Mouse (Mus musculus): Measurements from ENCODE around the gene Mycbpap. TPM values are rescaled to one million over a fixed set of nuclear protein-coding genes. Genes with fewer than 3 reads are reported as not detected.
A peak's percentile ranks its signal among the peaks of the same experiment; 100 is the strongest.

Mycbpap gene
- polyA plus RNA-seq, 1 experiment from 2014 or later = 2.0 TPM

- no peaks in the 10 kb centered on the region for H3K36me3 ChIP-seq
- H3K4me3 ChIP-seq (replicated peaks) = peak overlapping the region; percentile 51
- WGBS = 4% methylated on average over 55 of the region's 55 CpGs
- peak; percentile 51 for ATAC-seq (ENCODE audit: low FRiP score)
- peaks cover 15% of the 10 kb centered on the region for H3K4me1 ChIP-seq
- H3K9ac ChIP-seq (replicated peaks) = peak overlapping the region; percentile 65
- no peaks in the 10 kb centered on the region for H3K9me3 ChIP-seq (replicated peaks)
- H3K27me3 ChIP-seq (replicated peaks) = peaks cover 35% of the 10 kb centered on the region
- no peak overlapping the region for H3K27ac ChIP-seq (replicated peaks)
- H3K4me2 ChIP-seq = peak overlapping the region; percentile 81
Observed at GRCm38 (mm10) chr11:94491035-94491748, 30.4 kb downstream of the Mycbpap start.

DNA sequence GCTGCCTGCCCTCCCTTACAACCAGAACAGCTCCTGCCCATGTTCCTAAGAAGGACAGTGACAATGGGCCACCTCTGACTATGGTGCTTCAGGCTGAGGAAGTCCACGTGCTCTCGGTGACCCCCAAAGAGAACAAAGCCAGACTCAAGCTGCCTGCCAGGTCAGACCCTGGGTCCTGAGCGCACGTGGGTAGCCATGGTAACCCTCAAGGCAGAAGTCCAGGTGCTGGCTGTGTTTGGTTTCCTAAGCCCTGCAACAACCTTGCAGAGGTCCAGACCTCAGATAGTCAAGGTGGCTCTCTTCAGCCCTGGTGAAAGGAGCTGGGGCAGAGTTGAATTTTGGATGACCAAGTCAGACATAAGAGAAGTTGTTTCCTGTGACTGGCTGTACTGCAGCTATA is 31.8 kb downstream of the Mycbpap start:
- Histone ChIP-seq H3K9me3 (replicated peaks) (no peaks in the 10 kb centered on the region), H3K9ac (replicated peaks) (no peak overlapping the region), H3K27me3 (replicated peaks) (peaks cover 38% of the 10 kb centered on the region), H3K4me1 (peaks cover 20% of the 10 kb centered on the region), H3K36me3 (no peaks in the 10 kb centered on the region), H3K4me2 (no peak overlapping the region), H3K4me3 (replicated peaks) (no peak overlapping the region), H3K27ac (replicated peaks) (no peak overlapping the region)
- no peak for ATAC-seq (ENCODE audit: low FRiP score)
- WGBS = 45% methylated on average over 4 of the region's 4 CpGs

DNA sequence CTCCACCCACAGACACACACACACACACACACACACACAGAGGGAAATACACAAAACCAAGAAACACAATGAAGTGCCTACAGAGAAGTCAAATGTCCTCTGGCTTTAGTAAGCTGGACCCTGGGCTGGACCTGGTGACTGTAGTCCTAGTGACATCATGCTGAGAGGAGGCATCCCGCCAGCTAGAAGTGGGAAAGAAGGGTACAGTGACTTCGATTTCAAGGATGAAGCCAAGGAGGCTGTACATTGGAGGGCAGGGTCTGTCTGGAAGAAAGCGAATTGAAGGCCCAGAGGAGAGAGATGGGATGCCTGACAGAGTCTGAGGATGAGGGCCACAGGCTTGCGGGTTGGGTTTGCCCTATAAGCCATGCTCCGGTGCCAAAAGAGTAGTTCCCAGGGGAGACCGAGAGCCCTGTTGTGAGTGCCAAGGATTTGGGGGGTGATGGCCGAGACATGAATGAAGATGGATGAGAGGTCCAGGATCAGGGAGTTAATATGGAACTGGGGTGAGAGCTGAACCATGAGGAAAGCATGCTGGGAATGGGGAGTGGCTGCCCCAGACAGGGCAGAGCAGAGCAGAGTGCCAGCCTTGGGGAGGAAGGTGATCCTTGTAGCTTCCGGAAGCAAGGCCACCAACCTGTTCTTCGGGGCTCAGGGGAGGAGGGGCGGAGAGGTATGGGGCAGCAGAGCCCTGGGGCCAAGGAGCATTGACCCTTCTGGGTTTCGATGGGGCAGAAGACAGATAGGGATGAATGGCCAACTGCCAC is 32.6 kb downstream of the Mycbpap start:
- H3K4me3 ChIP-seq (replicated peaks) = no peak overlapping the region
- H3K9me3 ChIP-seq (replicated peaks) = no peaks in the 10 kb centered on the region
- no peak overlapping the region for H3K27ac ChIP-seq (replicated peaks)
- H3K9ac ChIP-seq (replicated peaks) = no peak overlapping the region
- no peak overlapping the region for H3K4me2 ChIP-seq
- no peaks in the 10 kb centered on the region for H3K36me3 ChIP-seq
- H3K4me1 ChIP-seq = peaks cover 20% of the 10 kb centered on the region
- 94% methylated on average over 11 of the region's 11 CpGs for WGBS
- H3K27me3 ChIP-seq (replicated peaks) = peaks cover 38% of the 10 kb centered on the region
- ATAC-seq (ENCODE audit: low FRiP score) = no peak

DNA sequence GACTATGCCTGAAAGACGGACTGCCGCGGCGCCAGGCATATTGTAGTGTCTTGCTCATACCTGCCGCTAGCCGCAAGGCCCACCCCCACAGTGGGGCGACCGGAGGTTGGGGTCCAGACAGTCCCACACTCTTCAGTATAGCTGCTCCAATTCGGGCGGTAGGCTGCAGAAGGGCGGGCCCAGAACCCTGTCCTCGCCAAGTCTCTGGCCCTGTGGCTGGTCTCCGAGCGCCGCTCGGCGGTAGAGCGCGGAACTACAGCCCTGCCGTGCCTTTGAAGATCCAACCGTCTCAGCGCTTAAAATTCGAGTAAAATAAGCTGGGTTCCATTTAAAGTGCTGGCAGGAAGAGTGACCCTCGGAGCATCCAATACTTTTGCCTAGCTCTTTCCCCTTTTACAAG is 35.5 kb downstream of the Mycbpap start, which contains the start of gene Spata20:
Gene Spata20 (minus strand): TSS at position 179 of the 400 bp plus-strand sequence.
- no peaks in the 10 kb centered on the region for H3K36me3 ChIP-seq
- H3K4me1 ChIP-seq = peaks cover 11% of the 10 kb centered on the region
- no peak within 1 kb of the TSS for H3K9ac ChIP-seq (replicated peaks)
- ATAC-seq (ENCODE audit: low FRiP score) = peak; percentile 63; the same call in 1 of the 2 replicates
- no peak within 1 kb of the TSS for H3K27ac ChIP-seq (replicated peaks)
- no peaks in the 10 kb centered on the region for H3K9me3 ChIP-seq (replicated peaks)
- H3K4me3 ChIP-seq (replicated peaks) = peak within 1 kb of the TSS; percentile 16
- peak within 1 kb of the TSS; percentile 49 for H3K4me2 ChIP-seq
- 7% methylated on average over 24 of the region's 24 CpGs for WGBS
- peaks cover 24% of the 10 kb centered on the region; the same call in 1 of the 2 replicates for H3K27me3 ChIP-seq (replicated peaks)

DNA sequence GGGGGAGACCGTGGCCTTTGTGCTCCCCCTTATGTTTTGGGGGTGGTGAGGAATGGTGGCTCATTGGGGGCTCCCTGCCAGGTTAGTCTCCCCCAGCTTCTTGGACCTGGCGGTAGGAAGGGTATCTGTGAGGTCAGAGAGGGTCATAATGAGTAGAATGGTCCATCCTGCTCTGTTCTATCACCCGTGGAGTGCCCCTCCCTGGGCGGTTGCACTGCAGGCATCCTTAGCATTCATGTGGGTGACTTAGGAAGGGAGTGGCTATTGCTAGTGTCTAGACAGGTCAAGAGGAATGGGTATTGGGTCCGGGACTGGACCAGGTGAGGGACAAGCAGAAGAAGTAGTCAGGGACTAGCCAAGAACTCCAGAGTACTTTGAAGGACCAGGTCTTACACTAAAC is 36.3 kb downstream of the Mycbpap start:
- Histone ChIP-seq H3K9ac (replicated peaks) (no peak overlapping the region), H3K27ac (replicated peaks) (no peak overlapping the region), H3K4me2 (no peak overlapping the region), H3K4me3 (replicated peaks) (no peak overlapping the region), H3K9me3 (replicated peaks) (no peaks in the 10 kb centered on the region), H3K27me3 (replicated peaks) (peaks cover 24% of the 10 kb centered on the region; the same call in 1 of the 2 replicates), H3K36me3 (no peaks in the 10 kb centered on the region), H3K4me1 (peaks cover 7% of the 10 kb centered on the region)
- no peak for ATAC-seq (ENCODE audit: low FRiP score)
- WGBS = 81% methylated on average over 5 of the region's 5 CpGs

GRCm38 (mm10) chr11:94484636-94485035 is 36.9 kb downstream of the Mycbpap start:
- Histone ChIP-seq H3K36me3 (no peaks in the 10 kb centered on the region), H3K4me3 (replicated peaks) (no peak overlapping the region), H3K4me2 (no peak overlapping the region), H3K27ac (replicated peaks) (no peak overlapping the region), H3K9me3 (replicated peaks) (no peaks in the 10 kb centered on the region), H3K9ac (replicated peaks) (no peak overlapping the region), H3K27me3 (replicated peaks) (peaks cover 24% of the 10 kb centered on the region; the same call in 1 of the 2 replicates), H3K4me1 (peaks cover 7% of the 10 kb centered on the region)
- WGBS = 86% methylated on average over 9 of the region's 9 CpGs
- no peak for ATAC-seq (ENCODE audit: low FRiP score)

DNA sequence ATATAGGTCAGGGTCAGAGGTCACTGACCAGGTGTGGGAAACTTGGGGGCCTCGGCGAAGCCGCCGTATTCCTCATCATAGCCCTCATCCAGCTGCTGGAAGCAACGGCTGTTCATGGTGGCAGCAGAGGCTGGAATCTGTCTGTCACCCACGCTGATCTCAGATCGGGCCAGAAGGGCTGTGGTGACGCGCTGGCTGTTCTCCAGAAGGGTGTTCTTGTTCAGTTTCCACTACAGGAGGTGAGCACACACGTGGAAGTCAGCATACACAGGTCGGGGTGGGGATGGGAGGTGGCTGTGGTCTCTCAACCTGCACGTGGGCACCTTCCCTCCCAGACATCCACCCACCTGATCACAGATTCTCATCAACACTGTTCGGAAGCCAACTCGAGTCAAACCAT is 37.6 kb downstream of the Mycbpap start:
- H3K9me3 ChIP-seq (replicated peaks) = no peaks in the 10 kb centered on the region
- 85% methylated on average over 14 of the region's 14 CpGs for whole genome bisulfite sequencing
- no peaks in the 10 kb centered on the region for H3K36me3 ChIP-seq
- peaks cover 7% of the 10 kb centered on the region for H3K4me1 ChIP-seq
- H3K4me3 ChIP-seq (replicated peaks) = no peak overlapping the region
- H3K27ac ChIP-seq (replicated peaks) = no peak overlapping the region
- H3K4me2 ChIP-seq = no peak overlapping the region
- H3K9ac ChIP-seq (replicated peaks) = no peak overlapping the region
- peaks cover 22% of the 10 kb centered on the region; the same call in 1 of the 2 replicates for H3K27me3 ChIP-seq (replicated peaks)
- ATAC-seq (ENCODE audit: low FRiP score) = no peak

DNA sequence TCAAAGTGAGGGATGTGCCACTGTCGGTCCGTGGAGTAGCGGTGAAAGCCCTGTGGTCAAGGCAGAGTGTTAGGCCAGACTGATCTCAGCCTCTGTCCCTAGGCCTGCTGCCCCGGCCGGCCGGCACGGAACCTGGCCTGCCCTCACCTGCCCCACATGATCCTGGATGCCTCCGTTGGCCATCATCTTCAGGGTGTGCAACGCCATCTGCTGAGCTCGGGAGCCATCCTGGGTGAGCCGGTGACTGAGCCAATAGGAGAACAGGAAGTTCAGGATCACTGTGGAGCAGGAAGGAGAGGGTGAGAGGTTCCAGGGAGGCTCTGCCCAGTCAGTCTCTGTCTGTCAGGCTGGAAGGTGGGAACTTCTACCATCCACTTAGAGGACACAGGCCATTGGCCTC is 38.1 kb downstream of the Mycbpap start:
- peaks cover 7% of the 10 kb centered on the region for H3K4me1 ChIP-seq
- H3K4me2 ChIP-seq = no peak overlapping the region
- WGBS = 86% methylated on average over 11 of the region's 11 CpGs
- ATAC-seq (ENCODE audit: low FRiP score) = no peak
- no peaks in the 10 kb centered on the region for H3K36me3 ChIP-seq
- H3K27ac ChIP-seq (replicated peaks) = no peak overlapping the region
- H3K9me3 ChIP-seq (replicated peaks) = no peaks in the 10 kb centered on the region
- no peak overlapping the region for H3K4me3 ChIP-seq (replicated peaks)
- peaks cover 24% of the 10 kb centered on the region; the same call in 1 of the 2 replicates for H3K27me3 ChIP-seq (replicated peaks)
- H3K9ac ChIP-seq (replicated peaks) = no peak overlapping the region

DNA sequence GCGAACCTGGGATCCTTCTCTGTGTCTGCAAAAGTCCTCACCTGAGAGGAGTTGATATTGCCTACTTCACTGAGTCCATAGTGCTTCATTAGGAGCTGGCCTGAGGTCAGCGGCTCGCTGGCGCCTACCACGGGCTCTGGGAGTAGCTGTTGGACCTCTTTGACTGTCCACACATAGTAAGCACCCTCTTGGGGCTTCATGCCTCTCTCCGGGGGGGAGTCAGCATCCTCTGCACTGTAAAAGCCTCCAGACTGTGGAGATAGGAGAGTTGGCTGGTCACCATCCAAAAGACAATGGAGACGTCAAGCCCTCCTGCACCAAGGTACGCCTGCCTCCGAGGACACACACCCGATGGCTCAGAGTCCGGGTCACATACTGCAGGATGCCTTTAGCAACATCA is 38.8 kb downstream of the Mycbpap start:
- no peaks in the 10 kb centered on the region for H3K9me3 ChIP-seq (replicated peaks)
- 93% methylated on average over 11 of the region's 11 CpGs for WGBS
- no peak for ATAC-seq (ENCODE audit: low FRiP score)
- H3K4me1 ChIP-seq = peaks cover 7% of the 10 kb centered on the region
- H3K27me3 ChIP-seq (replicated peaks) = peaks cover 20% of the 10 kb centered on the region; the same call in 1 of the 2 replicates
- H3K4me3 ChIP-seq (replicated peaks) = no peak overlapping the region
- H3K9ac ChIP-seq (replicated peaks) = no peak overlapping the region
- H3K4me2 ChIP-seq = no peak overlapping the region
- H3K27ac ChIP-seq (replicated peaks) = no peak overlapping the region
- no peaks in the 10 kb centered on the region for H3K36me3 ChIP-seq

- H3K4me2 ChIP-seq = no peak overlapping the region
- H3K4me3 ChIP-seq (replicated peaks) = no peak overlapping the region
- no peak overlapping the region for H3K9ac ChIP-seq (replicated peaks)
- no peaks in the 10 kb centered on the region for H3K36me3 ChIP-seq
- no peak for ATAC-seq (ENCODE audit: low FRiP score)
- peaks cover 7% of the 10 kb centered on the region for H3K4me1 ChIP-seq
- no peak overlapping the region for H3K27ac ChIP-seq (replicated peaks)
- H3K27me3 ChIP-seq (replicated peaks) = peaks cover 23% of the 10 kb centered on the region
- H3K9me3 ChIP-seq (replicated peaks) = no peaks in the 10 kb centered on the region
- WGBS = 97% methylated on average over 7 of the region's 7 CpGs
Observed at GRCm38 (mm10) chr11:94481963-94482362, 39.6 kb downstream of the Mycbpap start.

DNA sequence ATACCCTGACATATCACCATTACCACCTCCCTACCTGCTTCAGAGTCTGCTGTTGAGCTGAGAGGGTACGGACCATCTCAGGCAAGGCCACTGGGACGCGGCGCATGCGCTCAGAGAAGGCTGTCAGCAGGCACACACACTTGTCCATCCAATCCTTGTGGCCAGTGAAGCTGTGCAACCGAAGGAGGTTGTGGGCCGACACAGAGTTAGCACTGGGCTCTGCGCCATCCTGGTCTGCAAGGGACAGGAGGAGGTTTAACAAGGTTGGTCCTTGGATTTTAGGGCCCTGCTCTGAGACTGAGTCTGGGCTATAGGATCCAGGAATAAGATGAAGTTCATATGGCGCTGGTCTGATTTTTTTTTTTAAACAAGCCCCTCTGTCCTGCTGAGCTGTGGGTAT is 41.2 kb downstream of the Mycbpap start:
- Histone ChIP-seq H3K4me2 (no peak overlapping the region), H3K9me3 (replicated peaks) (no peaks in the 10 kb centered on the region), H3K27ac (replicated peaks) (no peak overlapping the region), H3K36me3 (no peaks in the 10 kb centered on the region), H3K9ac (replicated peaks) (no peak overlapping the region), H3K4me3 (replicated peaks) (no peak overlapping the region), H3K27me3 (replicated peaks) (peaks cover 18% of the 10 kb centered on the region), H3K4me1 (peaks cover 6% of the 10 kb centered on the region)
- ATAC-seq (ENCODE audit: low FRiP score) = no peak
- WGBS = 87% methylated on average over 9 of the region's 9 CpGs

DNA sequence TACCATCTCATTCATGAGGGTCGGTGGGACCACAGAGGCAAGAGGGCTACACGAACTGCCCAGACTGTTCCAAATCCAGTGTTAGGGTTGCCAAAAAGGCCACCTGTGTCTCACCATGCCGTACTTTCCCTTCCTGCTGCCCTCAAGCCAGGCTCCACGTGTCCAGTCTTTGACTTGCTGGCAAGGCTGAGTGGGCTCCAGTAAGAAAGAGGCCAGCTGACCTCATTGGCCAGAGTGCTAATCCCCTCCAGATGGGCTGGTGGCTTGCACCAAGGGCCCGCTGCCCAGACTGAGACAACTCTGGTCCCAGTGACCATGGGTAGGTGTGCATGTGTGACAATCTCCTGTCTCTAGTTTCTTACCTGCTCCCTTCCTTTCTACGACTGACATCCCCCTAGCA is 43.9 kb downstream of the Mycbpap start:
- no peak overlapping the region for H3K4me2 ChIP-seq
- H3K4me3 ChIP-seq (replicated peaks) = no peak overlapping the region
- 82% methylated on average over 6 of the region's 6 CpGs for WGBS
- H3K27ac ChIP-seq (replicated peaks) = no peak overlapping the region
- H3K9me3 ChIP-seq (replicated peaks) = no peaks in the 10 kb centered on the region
- no peak overlapping the region for H3K9ac ChIP-seq (replicated peaks)
- H3K4me1 ChIP-seq = peaks cover 27% of the 10 kb centered on the region
- no peaks in the 10 kb centered on the region for H3K36me3 ChIP-seq
- no peak for ATAC-seq (ENCODE audit: low FRiP score)
- H3K27me3 ChIP-seq (replicated peaks) = peaks cover 25% of the 10 kb centered on the region
